ENCODE assay signal across 17 mouse cellular contexts in the genomic region with DNA sequence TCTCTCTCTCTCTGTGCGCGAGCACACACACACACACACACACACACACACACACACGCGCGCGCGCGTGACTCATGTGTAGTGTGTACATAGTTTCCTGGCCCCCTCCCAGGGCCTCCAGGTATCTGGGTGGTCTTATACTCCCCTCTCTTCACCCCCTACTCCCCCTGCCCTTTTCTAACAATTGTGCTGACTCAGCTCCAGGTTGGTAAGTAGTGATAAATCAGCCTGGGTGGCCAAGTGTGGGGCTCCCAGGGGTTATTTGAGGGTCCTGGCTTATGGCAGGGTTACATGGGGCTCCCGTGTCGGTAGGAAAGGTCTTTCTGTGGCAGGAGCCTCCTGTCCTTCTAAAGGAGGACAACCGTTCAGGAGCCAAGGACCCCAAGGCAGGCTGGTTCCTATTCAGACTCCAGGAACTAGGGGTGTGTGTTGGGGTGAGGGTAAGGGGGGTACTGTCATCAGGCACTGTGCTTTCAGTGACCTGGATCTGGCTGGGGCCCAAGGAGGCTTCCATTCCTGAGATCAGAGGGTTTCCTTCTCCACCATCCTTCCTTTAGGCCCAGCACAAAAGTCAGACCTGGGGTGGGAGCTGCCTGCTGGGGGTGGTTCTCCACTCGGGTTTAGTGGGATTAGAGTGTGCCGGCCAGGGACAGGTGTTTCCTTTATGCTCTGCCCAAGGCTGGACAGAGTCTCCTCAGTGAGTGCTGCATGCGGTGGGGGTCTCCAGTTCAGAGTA. TPM values are rescaled to one million over a fixed set of nuclear protein-coding genes. Genes with fewer than 3 reads are reported as not detected.
A peak's percentile ranks its signal among the peaks of the same experiment; 100 is the strongest.
DNase-seq lines count a peak whose midpoint lies in the region; ATAC-seq lines count a peak whose summit lies in the region.
"Had no signal": no experiment of that assay in that cellular context is flagged by ENCODE, and none has a peak within 500 bp of the region (broad histone marks: within the 10 kb centered on the region; RNA-seq: fewer than 3 reads in every experiment).

No protein-coding gene starts in this region.

- no peak for DNase-seq in hindbrain, embryonic 10.5 days (ENCODE audit: low spot score)
- DNase-seq in midbrain, embryonic 14.5 days: no peak
- DNase-seq in gastrocnemius, postnatal 4 days (ENCODE audit: low spot score in 2 of 2): no peak
- DNase-seq: cerebellum, adult 11 months; gastrocnemius, adult 2 months; right cerebral cortex, postnatal 14 days; thymus, adult 2 months had no signal

- H3K27me3 ChIP-seq in hindbrain, embryonic 10.5 days (ENCODE audit: insufficient read depth, poor library complexity, severe bottlenecking): peaks cover 32% of the 10 kb centered on the region
- peaks cover 11% of the 10 kb centered on the region; the same call in 1 of the 2 replicates for H3K27me3 ChIP-seq in hindbrain, embryonic 13.5 days
- peaks cover 16% of the 10 kb centered on the region for H3K27me3 ChIP-seq in midbrain, embryonic 12.5 days
- H3K27me3 ChIP-seq in midbrain, embryonic 14.5 days (ENCODE audit: control insufficient read depth, insufficient read depth, low read length): no peaks in the 10 kb centered on the region
- H3K27me3 ChIP-seq in embryonic facial prominence, embryonic 12.5 days: no peaks in the 10 kb centered on the region
- H3K27me3 ChIP-seq in stomach, embryonic 14.5 days (ENCODE audit: control insufficient read depth, insufficient read depth, low read length): no peaks in the 10 kb centered on the region

- WGBS in hindbrain, embryonic 10.5 days: 80% methylated on average over 14 of the region's 14 CpGs
- 79% methylated on average over 12 of the region's 14 CpGs for WGBS in hindbrain, embryonic 13.5 days
- WGBS in midbrain, embryonic 12.5 days: 71% methylated on average over 14 of the region's 14 CpGs
- WGBS in midbrain, embryonic 14.5 days: 74% methylated on average over 14 of the region's 14 CpGs
- WGBS in embryonic facial prominence, embryonic 12.5 days: 71% methylated on average over 14 of the region's 14 CpGs
- 44% methylated on average over 14 of the region's 14 CpGs for WGBS in stomach, embryonic 14.5 days

- H3K4me3 ChIP-seq in hindbrain, embryonic 10.5 days: no peak overlapping the region
- H3K4me3 ChIP-seq in hindbrain, embryonic 13.5 days: no peak overlapping the region
- no peak overlapping the region for H3K4me3 ChIP-seq in midbrain, embryonic 12.5 days
- no peak overlapping the region for H3K4me3 ChIP-seq in midbrain, embryonic 14.5 days (replicated peaks; ENCODE audit: low read depth, low read length)
- no peak overlapping the region for H3K4me3 ChIP-seq in embryonic facial prominence, embryonic 12.5 days
- no peak overlapping the region for H3K4me3 ChIP-seq in stomach, embryonic 14.5 days (ENCODE audit: low read depth, low read length)
- H3K4me3 ChIP-seq: gastrocnemius, adult 2 months; hindbrain, embryonic 12.5 days; liver, embryonic 15.5 days had no signal

- no peaks in the 10 kb centered on the region for H3K36me3 ChIP-seq in hindbrain, embryonic 10.5 days
- no peaks in the 10 kb centered on the region for H3K36me3 ChIP-seq in hindbrain, embryonic 13.5 days
- no peaks in the 10 kb centered on the region for H3K36me3 ChIP-seq in midbrain, embryonic 12.5 days
- H3K36me3 ChIP-seq in midbrain, embryonic 14.5 days (ENCODE audit: control insufficient read depth, insufficient read depth, low read length): no peaks in the 10 kb centered on the region
- H3K36me3 ChIP-seq in embryonic facial prominence, embryonic 12.5 days: no peaks in the 10 kb centered on the region
- H3K36me3 ChIP-seq in stomach, embryonic 14.5 days (ENCODE audit: control insufficient read depth, insufficient read depth, low read length): no peaks in the 10 kb centered on the region
- H3K36me3 ChIP-seq: hindbrain, embryonic 12.5 days; liver, embryonic 15.5 days had no signal

- peak overlapping the region; percentile 80 for H3K27ac ChIP-seq in hindbrain, embryonic 10.5 days
- H3K27ac ChIP-seq in hindbrain, embryonic 13.5 days: no peak overlapping the region
- H3K27ac ChIP-seq in midbrain, embryonic 12.5 days (replicated peaks): no peak overlapping the region
- H3K27ac ChIP-seq in midbrain, embryonic 14.5 days (replicated peaks; ENCODE audit: low read depth, low read length): no peak overlapping the region
- no peak overlapping the region for H3K27ac ChIP-seq in embryonic facial prominence, embryonic 12.5 days
- no peak overlapping the region for H3K27ac ChIP-seq in stomach, embryonic 14.5 days (ENCODE audit: low read length)
- H3K27ac ChIP-seq: gastrocnemius, adult 2 months; hindbrain, embryonic 12.5 days; kidney, postnatal 0 days; liver, embryonic 15.5 days; macrophage had no signal

- H3K9me3 ChIP-seq in hindbrain, embryonic 10.5 days: no peaks in the 10 kb centered on the region
- no peaks in the 10 kb centered on the region for H3K9me3 ChIP-seq in hindbrain, embryonic 13.5 days
- no peaks in the 10 kb centered on the region for H3K9me3 ChIP-seq in midbrain, embryonic 12.5 days
- no peaks in the 10 kb centered on the region for H3K9me3 ChIP-seq in midbrain, embryonic 14.5 days (ENCODE audit: control insufficient read depth, low read length)
- no peaks in the 10 kb centered on the region for H3K9me3 ChIP-seq in embryonic facial prominence, embryonic 12.5 days
- H3K9me3 ChIP-seq in stomach, embryonic 14.5 days (ENCODE audit: control insufficient read depth, low read depth, low read length): no peaks in the 10 kb centered on the region
- H3K9me3 ChIP-seq: hindbrain, embryonic 12.5 days; liver, embryonic 15.5 days had no signal

- H3K9ac ChIP-seq in hindbrain, embryonic 13.5 days: no peak overlapping the region
- H3K9ac ChIP-seq in midbrain, embryonic 12.5 days (replicated peaks): no peak overlapping the region
- no peak overlapping the region for H3K9ac ChIP-seq in midbrain, embryonic 14.5 days (replicated peaks; ENCODE audit: low read length)
- H3K9ac ChIP-seq in embryonic facial prominence, embryonic 12.5 days: no peak overlapping the region
- H3K9ac ChIP-seq in stomach, embryonic 14.5 days (replicated peaks; ENCODE audit: low read depth, low read length): 0 out of 2 replicates have a peak overlapping the region, but pooled peaks have one; percentile 18
- H3K9ac ChIP-seq: liver, embryonic 15.5 days had no signal

- H3K4me2 ChIP-seq in hindbrain, embryonic 13.5 days: no peak overlapping the region
- no peak overlapping the region for H3K4me2 ChIP-seq in midbrain, embryonic 12.5 days (replicated peaks)
- no peak overlapping the region for H3K4me2 ChIP-seq in midbrain, embryonic 14.5 days (ENCODE audit: low read length)
- H3K4me2 ChIP-seq in embryonic facial prominence, embryonic 12.5 days (replicated peaks): no peak overlapping the region
- H3K4me2 ChIP-seq in stomach, embryonic 14.5 days (replicated peaks; ENCODE audit: low read depth, low read length): no peak overlapping the region
- H3K4me2 ChIP-seq: hindbrain, embryonic 12.5 days; liver, embryonic 15.5 days had no signal

- H3K4me1 ChIP-seq in hindbrain, embryonic 10.5 days (replicated peaks): peaks cover 37% of the 10 kb centered on the region
- H3K4me1 ChIP-seq in hindbrain, embryonic 13.5 days (replicated peaks): peaks cover 23% of the 10 kb centered on the region
- peaks cover 28% of the 10 kb centered on the region for H3K4me1 ChIP-seq in midbrain, embryonic 12.5 days
- H3K4me1 ChIP-seq in midbrain, embryonic 14.5 days (ENCODE audit: control insufficient read depth, insufficient read depth, low read length): peaks cover 11% of the 10 kb centered on the region
- peaks cover 30% of the 10 kb centered on the region for H3K4me1 ChIP-seq in embryonic facial prominence, embryonic 12.5 days
- H3K4me1 ChIP-seq in stomach, embryonic 14.5 days (ENCODE audit: control insufficient read depth, insufficient read depth, low read length): peaks cover 26% of the 10 kb centered on the region

- no peak for ATAC-seq in hindbrain, embryonic 13.5 days (ENCODE audit: low FRiP score)
- peak; percentile 40; the same call in 1 of the 2 replicates for ATAC-seq in midbrain, embryonic 12.5 days (ENCODE audit: low FRiP score, low read depth)
- no peak; the same call in 1 of the 2 replicates for ATAC-seq in midbrain, embryonic 14.5 days (ENCODE audit: low FRiP score, low TSS enrichment)
- ATAC-seq in embryonic facial prominence, embryonic 12.5 days (ENCODE audit: insufficient number of reproducible peaks, insufficient read depth, low FRiP score, low TSS enrichment): peak; percentile 6; the same call in 1 of the 2 replicates
- no peak for ATAC-seq in stomach, embryonic 14.5 days (ENCODE audit: insufficient number of reproducible peaks, insufficient read depth, low FRiP score, low read depth)
- ATAC-seq: activated CD4-positive, CD25-positive, alpha-beta regulatory T cell, adult 4 months had no signal

RNA-seq across cellular contexts. Expression of a gene that starts 52.7 kb away (rescaled TPM):
- 0.98 and 2.3 TPM in 2 replicates for polyA plus RNA-seq in hindbrain, embryonic 10.5 days (2016; fragmentation: Nextera tagmentation; extraction: Ambion mirVana)
- 1.3 and 1.7 TPM in 2 replicates for polyA plus RNA-seq in hindbrain, embryonic 13.5 days (2015; fragmentation: Nextera tagmentation; extraction: Ambion mirVana)
- polyA plus RNA-seq in midbrain, embryonic 12.5 days (2016; fragmentation: Nextera tagmentation; extraction: Ambion mirVana): 0.98 and 2.0 TPM in 2 replicates
- 1.2 and 2.0 TPM in 2 replicates for polyA plus RNA-seq in midbrain, embryonic 14.5 days (2014; fragmentation: Nextera tagmentation; extraction: Ambion mirVana)
- polyA plus RNA-seq in embryonic facial prominence, embryonic 12.5 days (2016; fragmentation: Nextera tagmentation; extraction: Ambion mirVana): 0.73 and 2.0 TPM in 2 replicates
- 4.2 and 6.0 TPM in 2 replicates for polyA plus RNA-seq in stomach, embryonic 14.5 days (2014; fragmentation: Nextera tagmentation; extraction: Ambion mirVana)
- 1 to 10 TPM; 6.0 to 7.7 TPM for total RNA-seq in gastrocnemius, postnatal 4 days (2021)
- total RNA-seq: monocyte, adult 5-6 weeks had no signal
- polyA plus RNA-seq: activated CD4-positive, CD25-positive, alpha-beta regulatory T cell, adult 4 months had no signal

Comparison
In these comparisons a context has a peak if more than half of its experiments do, and no peak if none do; other contexts are left out.
1. ATAC-seq: peak in midbrain, embryonic 12.5 days (single experiment) and embryonic facial prominence, embryonic 12.5 days (single experiment); none in hindbrain, embryonic 13.5 days (single experiment), midbrain, embryonic 14.5 days (single experiment) and stomach, embryonic 14.5 days (single experiment).